Mouse (Mus musculus): ENCODE data around the gene Pcdh9. TPM values are rescaled to one million over a fixed set of nuclear protein-coding genes. Genes with fewer than 3 reads are reported as not detected.
A peak's percentile ranks its signal among the peaks of the same experiment; 100 is the strongest.

Pcdh9 gene
- polyA plus RNA-seq, 1 experiment: not detected

DNA sequence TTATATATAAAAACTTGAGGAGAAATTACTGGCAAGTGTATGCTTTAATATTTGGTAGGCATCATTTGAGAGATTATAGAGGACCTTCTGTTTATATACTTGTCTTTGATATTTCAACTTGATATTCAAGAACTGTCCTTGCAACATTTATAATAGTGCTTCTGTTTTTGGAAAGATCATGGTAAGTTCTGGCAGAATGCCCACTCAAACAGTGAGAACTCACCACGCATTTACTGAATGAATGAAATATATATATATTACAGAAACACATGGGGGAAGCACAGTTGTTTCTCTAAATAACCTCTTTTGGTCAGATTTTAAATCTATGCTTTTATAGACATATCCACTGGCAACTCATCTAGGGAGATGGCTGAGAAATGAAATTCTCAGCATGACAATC is 164.7 kb downstream of the Pcdh9 start:
- 67% methylated on average over 1 of the region's 1 CpGs for WGBS
- H3K4me3 ChIP-seq (ENCODE audit: insufficient read depth, low read depth, low read length): no peak overlapping the region
- TF ChIP-seq POLR2A (IDR thresholded peaks at IDR 0.05; ENCODE audit: insufficient read depth, low read depth, low read length): no peak
- no peak for TF ChIP-seq CTCF (IDR thresholded peaks at IDR 0.05; ENCODE audit: insufficient read depth, low read depth, low read length)

DNA sequence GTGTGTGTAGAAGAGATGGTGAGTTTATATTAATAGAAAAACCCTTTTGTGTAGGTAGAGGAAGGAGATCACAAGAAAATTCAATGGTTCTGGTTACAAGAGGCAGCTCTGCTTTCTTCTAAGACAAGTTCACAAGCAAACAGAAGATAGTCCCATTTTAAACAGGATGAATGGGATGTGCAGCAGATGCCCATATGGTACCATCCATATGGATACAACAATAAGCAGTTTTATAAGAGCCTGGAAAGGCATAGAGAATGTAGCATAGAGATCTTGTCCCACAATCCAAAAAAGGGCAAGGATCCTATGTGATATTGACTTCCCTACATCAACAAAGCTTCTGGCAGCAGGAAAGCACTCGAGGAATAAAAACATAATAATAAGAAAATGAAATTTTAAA is 171.3 kb downstream of the Pcdh9 start:
- Histone ChIP-seq H3K4me1 (ENCODE audit: control insufficient read depth, insufficient read depth, low read length) (no peaks in the 10 kb centered on the region), H3K27ac (ENCODE audit: insufficient read depth, low read depth, low read length) (no peak overlapping the region), H3K4me3 (ENCODE audit: insufficient read depth, low read depth, low read length) (no peak overlapping the region)
- 79% methylated on average over 1 of the region's 1 CpGs for WGBS
- TF ChIP-seq POLR2A (IDR thresholded peaks at IDR 0.05; ENCODE audit: insufficient read depth, low read depth, low read length): no peak
- no peak for TF ChIP-seq CTCF (IDR thresholded peaks at IDR 0.05; ENCODE audit: insufficient read depth, low read depth, low read length)

More for the DNA sequence above, 164.7 kb downstream of the Pcdh9 start:
- no peak overlapping the region for H3K27ac ChIP-seq (ENCODE audit: insufficient read depth, low read depth, low read length)
- no peaks in the 10 kb centered on the region for H3K4me1 ChIP-seq (ENCODE audit: control insufficient read depth, insufficient read depth, low read length)

DNA sequence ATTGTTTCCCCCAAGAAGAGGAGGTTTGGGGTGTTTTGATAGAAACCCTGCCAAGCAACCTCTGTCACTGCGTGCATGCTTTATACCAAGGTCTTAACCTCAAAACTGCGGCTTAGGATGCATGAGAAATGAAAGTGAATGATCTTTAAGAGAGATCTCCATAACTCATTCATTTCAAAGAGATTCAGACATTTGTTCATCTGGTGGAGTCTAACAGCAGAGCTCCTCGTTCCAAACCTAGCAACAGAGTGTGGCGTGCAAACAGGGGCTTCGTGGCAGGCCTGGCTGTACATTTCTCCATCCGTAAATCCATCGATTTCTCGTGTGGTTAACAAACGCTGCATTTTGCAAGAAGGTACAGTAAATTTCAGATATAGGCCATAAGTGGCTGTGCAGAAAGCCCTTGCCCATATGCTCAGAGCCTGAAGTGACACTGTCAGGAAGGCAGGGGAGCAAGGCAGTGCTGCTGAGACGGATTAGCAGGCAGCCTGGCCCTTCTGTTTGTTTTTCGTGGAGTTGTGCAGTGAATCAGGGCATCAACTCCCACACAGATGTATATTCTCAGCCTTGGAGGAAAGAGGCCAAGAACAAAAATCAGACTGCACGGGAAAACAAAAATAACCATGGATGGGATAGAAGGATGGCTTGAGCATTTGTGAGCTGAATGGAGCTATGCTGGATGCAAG is 177.1 kb downstream of the Pcdh9 start:
- Histone ChIP-seq H3K4me3 (ENCODE audit: insufficient read depth, low read depth, low read length) (no peak overlapping the region), H3K27ac (ENCODE audit: insufficient read depth, low read depth, low read length) (peak overlapping the region; percentile 91), H3K4me1 (ENCODE audit: control insufficient read depth, insufficient read depth, low read length) (peaks cover 6% of the 10 kb centered on the region)
- 66% methylated on average over 12 of the region's 12 CpGs for WGBS
- TF ChIP-seq POLR2A (IDR thresholded peaks at IDR 0.05; ENCODE audit: insufficient read depth, low read depth, low read length) (no peak), CTCF (IDR thresholded peaks at IDR 0.05; ENCODE audit: insufficient read depth, low read depth, low read length) (no peak)

- peaks cover 5% of the 10 kb centered on the region for H3K4me1 ChIP-seq (ENCODE audit: control insufficient read depth, insufficient read depth, low read length)
- no peak overlapping the region for H3K4me3 ChIP-seq (ENCODE audit: insufficient read depth, low read depth, low read length)
- H3K27ac ChIP-seq (ENCODE audit: insufficient read depth, low read depth, low read length): no peak overlapping the region
- 82% methylated on average over 3 of the region's 3 CpGs for WGBS
- TF ChIP-seq CTCF (IDR thresholded peaks at IDR 0.05; ENCODE audit: insufficient read depth, low read depth, low read length) (no peak), POLR2A (IDR thresholded peaks at IDR 0.05; ENCODE audit: insufficient read depth, low read depth, low read length) (no peak)
Measured at GRCm38 (mm10) chr14:93708651-93709050, 181.8 kb downstream of the Pcdh9 start.

DNA sequence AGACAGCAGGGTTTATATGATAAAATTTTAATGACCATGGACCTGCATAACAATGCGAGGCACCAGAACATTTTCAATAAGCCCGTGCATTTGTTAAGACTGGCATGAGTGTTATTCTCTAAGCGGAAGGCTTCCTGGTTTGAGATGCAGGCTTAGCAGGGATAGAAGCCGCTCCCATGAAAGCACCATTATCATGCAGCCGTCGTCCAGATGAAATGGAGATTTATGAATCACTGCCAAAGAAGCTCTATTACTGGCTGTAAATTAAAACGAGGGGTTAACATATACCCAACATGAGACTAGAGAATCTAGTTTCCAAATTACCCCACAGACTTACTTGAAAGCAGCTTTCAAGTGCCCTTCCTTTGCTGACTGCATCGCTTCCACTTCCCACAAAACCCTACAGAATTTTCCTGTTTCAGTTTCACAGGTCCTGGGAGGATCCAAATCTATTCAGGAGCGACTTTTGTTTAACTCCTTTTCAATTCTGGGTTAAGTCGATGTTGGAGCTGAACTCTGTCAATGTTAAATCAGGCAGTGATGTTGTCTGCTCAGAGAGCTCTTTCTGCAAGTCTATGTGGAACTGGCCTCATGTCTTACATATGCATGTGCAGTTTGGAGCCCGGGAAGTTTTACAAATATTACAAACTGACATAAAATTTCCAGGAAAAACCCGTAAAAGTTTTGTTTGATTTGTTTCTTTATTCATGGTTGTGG is 188.9 kb downstream of the Pcdh9 start:
- no peak overlapping the region for H3K27ac ChIP-seq (ENCODE audit: insufficient read depth, low read depth, low read length)
- H3K4me1 ChIP-seq (ENCODE audit: control insufficient read depth, insufficient read depth, low read length): no peaks in the 10 kb centered on the region
- no peak overlapping the region for H3K4me3 ChIP-seq (ENCODE audit: insufficient read depth, low read depth, low read length)
- 25% methylated on average over 12 of the region's 12 CpGs for WGBS
- no peak for TF ChIP-seq CTCF (IDR thresholded peaks at IDR 0.05; ENCODE audit: insufficient read depth, low read depth, low read length)
- no peak for TF ChIP-seq POLR2A (IDR thresholded peaks at IDR 0.05; ENCODE audit: insufficient read depth, low read depth, low read length)

DNA sequence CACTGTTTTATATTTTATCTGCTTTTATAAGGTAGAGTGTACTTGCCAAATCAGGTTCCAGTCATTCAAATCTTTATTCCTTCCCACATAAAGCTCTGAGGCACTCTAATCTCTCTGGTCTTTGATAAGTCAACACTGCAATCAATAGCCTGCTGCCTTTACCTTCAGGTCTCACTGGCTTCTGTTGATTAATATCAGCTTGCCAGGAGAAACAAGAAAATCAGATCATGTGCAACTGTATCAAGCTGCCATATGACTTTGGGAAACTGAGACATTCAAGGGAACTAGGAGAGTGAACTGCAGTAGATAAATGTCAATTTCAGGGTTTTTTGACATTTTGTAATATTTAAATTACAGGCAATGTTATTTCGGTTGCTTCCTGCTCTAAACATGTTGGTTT is 189.6 kb downstream of the Pcdh9 start:
- no peak overlapping the region for H3K27ac ChIP-seq (ENCODE audit: insufficient read depth, low read depth, low read length)
- TF ChIP-seq POLR2A (IDR thresholded peaks at IDR 0.05; ENCODE audit: insufficient read depth, low read depth, low read length) (no peak), CTCF (IDR thresholded peaks at IDR 0.05; ENCODE audit: insufficient read depth, low read depth, low read length) (no peak)
- H3K4me1 ChIP-seq (ENCODE audit: control insufficient read depth, insufficient read depth, low read length): no peaks in the 10 kb centered on the region
- no peak overlapping the region for H3K4me3 ChIP-seq (ENCODE audit: insufficient read depth, low read depth, low read length)
- WGBS: 61% methylated on average over 1 of the region's 1 CpGs

DNA sequence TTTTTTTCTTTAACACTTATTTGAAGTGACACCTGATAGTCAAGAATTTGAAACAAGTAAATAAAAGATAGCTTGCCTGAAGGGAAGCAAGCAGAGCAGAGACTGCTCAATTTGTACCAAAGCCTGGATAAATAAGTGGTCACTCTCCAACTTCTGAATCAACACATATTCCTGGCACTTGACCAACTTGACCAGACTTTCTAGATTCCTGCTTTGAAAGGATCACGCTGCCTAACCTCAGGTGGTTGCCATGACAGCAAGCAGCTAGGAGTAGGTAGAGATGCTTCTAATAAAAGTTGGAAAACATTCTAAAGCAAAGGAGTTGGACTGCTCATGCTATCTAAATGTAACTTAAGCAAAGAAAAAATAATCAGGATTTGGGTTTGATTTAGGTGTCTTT is 205.8 kb downstream of the Pcdh9 start:
- Histone ChIP-seq H3K4me1 (ENCODE audit: control insufficient read depth, insufficient read depth, low read length) (no peaks in the 10 kb centered on the region), H3K4me3 (ENCODE audit: insufficient read depth, low read depth, low read length) (no peak overlapping the region), H3K27ac (ENCODE audit: insufficient read depth, low read depth, low read length) (no peak overlapping the region)
- no peak for TF ChIP-seq POLR2A (IDR thresholded peaks at IDR 0.05; ENCODE audit: insufficient read depth, low read depth, low read length)
- TF ChIP-seq CTCF (IDR thresholded peaks at IDR 0.05; ENCODE audit: insufficient read depth, low read depth, low read length): no peak
- WGBS: 66% methylated on average over 1 of the region's 1 CpGs

DNA sequence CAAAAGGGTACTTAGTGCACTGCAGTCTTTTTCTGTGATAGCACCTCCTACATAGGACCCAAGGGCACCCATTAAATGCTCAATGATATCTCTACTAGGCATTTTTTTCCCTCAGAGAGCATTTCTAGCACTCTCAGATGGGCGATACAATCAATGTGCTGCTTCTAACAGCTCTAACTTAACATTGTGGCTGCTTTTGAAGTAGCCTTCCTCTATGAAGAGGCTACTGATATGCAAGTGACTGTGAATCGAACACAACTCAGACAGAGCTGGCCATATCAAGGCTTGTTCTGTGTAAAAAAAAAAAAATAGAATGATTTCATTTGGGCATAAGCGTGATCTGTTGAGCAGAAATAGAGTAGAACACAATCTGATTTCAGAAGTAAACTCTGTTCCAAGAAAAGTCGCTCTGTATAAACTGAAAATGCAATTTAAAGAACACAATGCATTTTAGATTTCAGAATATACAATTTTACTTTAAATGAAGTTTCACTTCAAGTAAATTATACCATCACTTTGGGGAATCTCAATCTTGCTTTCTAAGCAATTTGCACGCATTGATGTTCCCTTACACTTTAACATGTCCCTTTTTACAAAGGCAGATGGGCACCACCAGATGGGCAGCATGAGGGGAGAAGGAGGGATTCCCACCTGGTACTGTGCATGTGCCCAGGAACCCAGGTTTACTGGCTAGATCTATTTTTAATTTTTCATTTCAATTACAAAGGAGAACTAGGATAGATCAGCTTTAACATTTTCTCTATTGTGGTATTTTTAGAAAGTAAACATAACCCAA is 215.0 kb downstream of the Pcdh9 start:
- Histone ChIP-seq H3K4me3 (ENCODE audit: insufficient read depth, low read depth, low read length) (no peak overlapping the region), H3K27ac (ENCODE audit: insufficient read depth, low read depth, low read length) (no peak overlapping the region), H3K4me1 (ENCODE audit: control insufficient read depth, insufficient read depth, low read length) (no peaks in the 10 kb centered on the region)
- TF ChIP-seq POLR2A (IDR thresholded peaks at IDR 0.05; ENCODE audit: insufficient read depth, low read depth, low read length): no peak
- TF ChIP-seq CTCF (IDR thresholded peaks at IDR 0.05; ENCODE audit: insufficient read depth, low read depth, low read length): no peak
- 92% methylated on average over 5 of the region's 5 CpGs for WGBS
